Mouse (Mus musculus) kidney, embryonic 14.5 days (tissue): ENCODE data around the gene Tmem145. TPM values are rescaled to one million over a fixed set of nuclear protein-coding genes. Genes with fewer than 3 reads are reported as not detected.

ENCODE experiments used
- ATAC-seq: fragments of 200-750 bp; cut with Nextera tagmentation; 2 replicates; pipeline ENCODE4 v1.8.0; 2017; ENCODE audit warnings: moderate number of reproducible peaks, mild to moderate bottlenecking, moderate TSS enrichment, moderate library complexity; ENCODE audit not compliant: low FRiP score, low TSS enrichment
- H3K27ac ChIP-seq: fragments of 300-500 bp; sonication (generic); 2 replicates; pipeline ENCODE4 v1.5.1; 2014; ENCODE audit warnings: low read depth, mild to moderate bottlenecking, low read length, moderate library complexity, mixed read lengths
- H3K27me3 ChIP-seq: fragments of 300-500 bp; sonication (generic); 2 replicates; pipeline ENCODE4 v1.6.1; 2014; ENCODE audit warnings: mild to moderate bottlenecking, low read length; ENCODE audit not compliant: control insufficient read depth, insufficient read depth
- H3K36me3 ChIP-seq: fragments of 300-500 bp; sonication (generic); 2 replicates; pipeline ENCODE4 v1.6.1; 2014; ENCODE audit warnings: low read length, mixed read lengths; ENCODE audit not compliant: control insufficient read depth, insufficient read depth
- H3K4me1 ChIP-seq: fragments of 300-500 bp; sonication (generic); 2 replicates; pipeline ENCODE4 v1.6.1; 2014; ENCODE audit warnings: low read length, mixed read lengths; ENCODE audit not compliant: control insufficient read depth, insufficient read depth
- H3K4me2 ChIP-seq: fragments of 300-500 bp; sonication (generic); replicated peaks from 2 replicates; pipeline ENCODE4 v1.6.1; 2014; ENCODE audit warnings: low read depth, mild to moderate bottlenecking, low read length
- H3K4me3 ChIP-seq: fragments of 300-500 bp; sonication (generic); 2 replicates; pipeline ENCODE4 v1.5.1; 2014; ENCODE audit warnings: mild to moderate bottlenecking, low read length
- H3K9ac ChIP-seq: fragments of 300-500 bp; sonication (generic); 2 replicates; pipeline ENCODE4 v1.6.1; 2014; ENCODE audit warnings: low read depth, mild to moderate bottlenecking, low read length, moderate library complexity
- H3K9me3 ChIP-seq: fragments of 300-500 bp; sonication (generic); 2 replicates; pipeline ENCODE4 v1.6.1; 2016; ENCODE audit warnings: low read length; ENCODE audit not compliant: control insufficient read depth
- WGBS: fragments of 180-500 bp; shearing (Covaris S2); extraction: QIAGEN DNeasy Blood & Tissue Kit; methylation state at CpG from one replicate; pipeline ENCODE4 v1.1.7; 2014; 5-methylcytosine and 5-hydroxymethylcytosine counted together
- polyA plus RNA-seq: library from polyadenylated mRNA; unstranded; fragments of >200 nt; fragmentation: Nextera tagmentation; extraction: Ambion mirVana; gene quantifications from 2 replicates; pipeline ENCODE4 v1.2.1, GENCODE M21; 2014

Gene Tmem145
- polyA plus RNA-seq, 1 experiment from 2014 or later, result 0.62 TPM

- peak overlapping the region; percentile 98 for H3K27ac ChIP-seq
- peak; percentile 78 for ATAC-seq
- peak overlapping the region; percentile 74 for H3K4me3 ChIP-seq
- H3K9ac ChIP-seq, result peak overlapping the region; percentile 81
- 1% methylated on average over 58 of the region's 108 CpGs for WGBS
- H3K27me3 ChIP-seq, result no peaks in the 10 kb centered on the region
- peak overlapping the region; percentile 87 for H3K4me2 ChIP-seq
- peaks cover 24% of the 10 kb centered on the region for H3K36me3 ChIP-seq
- H3K9me3 ChIP-seq, result no peaks in the 10 kb centered on the region
- peaks cover 49% of the 10 kb centered on the region for H3K4me1 ChIP-seq
These were observed 23.9 kb upstream of the Tmem145 start for GRCm38 (mm10) chr7:25281734-25282601.

- Histone ChIP-seq H3K4me2 (peak overlapping the region; percentile 87), H3K4me1 (peaks cover 42% of the 10 kb centered on the region), H3K27me3 (no peaks in the 10 kb centered on the region), H3K27ac (peak overlapping the region; percentile 98), H3K9me3 (no peaks in the 10 kb centered on the region), H3K4me3 (peak overlapping the region; percentile 74), H3K36me3 (peaks cover 32% of the 10 kb centered on the region), H3K9ac (peak overlapping the region; percentile 81)
- WGBS, result under 1% methylated on average over 28 of the region's 36 CpGs
- peak; percentile 13 for ATAC-seq
These were observed 23.1 kb upstream of the Tmem145 start for GRCm38 (mm10) chr7:25282731-25283211.

GRCm38 (mm10) chr7:25283637-25284036 is 22.3 kb upstream of the Tmem145 start:
- 9% methylated on average over 5 of the region's 5 CpGs for WGBS
- peaks cover 40% of the 10 kb centered on the region for H3K36me3 ChIP-seq
- peak overlapping the region; percentile 81; the same call in 1 of the 2 replicates for H3K9ac ChIP-seq
- no peaks in the 10 kb centered on the region for H3K27me3 ChIP-seq
- H3K4me3 ChIP-seq, result peak overlapping the region; percentile 74
- H3K4me1 ChIP-seq, result peaks cover 39% of the 10 kb centered on the region
- H3K27ac ChIP-seq, result peak overlapping the region; percentile 30; the same call in 1 of the 2 replicates
- peak overlapping the region; percentile 87 for H3K4me2 ChIP-seq
- H3K9me3 ChIP-seq, result no peaks in the 10 kb centered on the region
- ATAC-seq, result no peak

- Histone ChIP-seq H3K4me2 (peak overlapping the region; percentile 87), H3K9me3 (no peaks in the 10 kb centered on the region), H3K4me1 (peaks cover 39% of the 10 kb centered on the region), H3K9ac (peak overlapping the region; percentile 81; the same call in 1 of the 2 replicates), H3K27me3 (no peaks in the 10 kb centered on the region), H3K4me3 (peak overlapping the region; percentile 74; the same call in 1 of the 2 replicates), H3K36me3 (peaks cover 46% of the 10 kb centered on the region), H3K27ac (0 out of 2 replicates have a peak overlapping the region, but pooled peaks have one; percentile 30)
- 36% methylated on average over 2 of the region's 2 CpGs for WGBS
- ATAC-seq, result no peak
These were observed 21.7 kb upstream of the Tmem145 start for GRCm38 (mm10) chr7:25284171-25284570.

GRCm38 (mm10) chr7:25284766-25285165 is 21.1 kb upstream of the Tmem145 start:
- Histone ChIP-seq H3K27me3 (no peaks in the 10 kb centered on the region), H3K9me3 (no peaks in the 10 kb centered on the region), H3K4me3 (no peak overlapping the region), H3K27ac (no peak overlapping the region), H3K4me1 (peaks cover 34% of the 10 kb centered on the region), H3K36me3 (peaks cover 52% of the 10 kb centered on the region), H3K4me2 (no peak overlapping the region), H3K9ac (peak overlapping the region; percentile 25; the same call in 1 of the 2 replicates)
- ATAC-seq, result no peak
- 69% methylated on average over 5 of the region's 5 CpGs for WGBS

GRCm38 (mm10) chr7:25285511-25286238 is 20.2 kb upstream of the Tmem145 start:
- Histone ChIP-seq H3K4me1 (peaks cover 24% of the 10 kb centered on the region), H3K9ac (no peak overlapping the region), H3K4me2 (no peak overlapping the region), H3K9me3 (no peaks in the 10 kb centered on the region), H3K36me3 (peaks cover 61% of the 10 kb centered on the region), H3K4me3 (no peak overlapping the region), H3K27me3 (no peaks in the 10 kb centered on the region), H3K27ac (no peak overlapping the region)
- WGBS, result 90% methylated on average over 20 of the region's 20 CpGs
- no peak for ATAC-seq

- 91% methylated on average over 8 of the region's 8 CpGs for WGBS
- H3K27me3 ChIP-seq, result no peaks in the 10 kb centered on the region
- H3K9ac ChIP-seq, result no peak overlapping the region
- H3K4me2 ChIP-seq, result no peak overlapping the region
- no peaks in the 10 kb centered on the region for H3K9me3 ChIP-seq
- H3K27ac ChIP-seq, result no peak overlapping the region
- peaks cover 74% of the 10 kb centered on the region for H3K36me3 ChIP-seq
- ATAC-seq, result no peak
- H3K4me1 ChIP-seq, result peaks cover 14% of the 10 kb centered on the region; the same call in 1 of the 2 replicates
- no peak overlapping the region for H3K4me3 ChIP-seq
These were observed 18.9 kb upstream of the Tmem145 start for GRCm38 (mm10) chr7:25286989-25287388.

- Histone ChIP-seq H3K4me1 (peaks cover 14% of the 10 kb centered on the region; the same call in 1 of the 2 replicates), H3K36me3 (peaks cover 84% of the 10 kb centered on the region), H3K4me2 (no peak overlapping the region), H3K9me3 (no peaks in the 10 kb centered on the region), H3K27me3 (no peaks in the 10 kb centered on the region), H3K27ac (no peak overlapping the region), H3K9ac (no peak overlapping the region), H3K4me3 (no peak overlapping the region)
- no peak for ATAC-seq
- WGBS, result 86% methylated on average over 12 of the region's 12 CpGs
These were observed 17.9 kb upstream of the Tmem145 start for GRCm38 (mm10) chr7:25288011-25288410.
